Mouse (Mus musculus) adrenal gland, adult 18-20 months (tissue): ENCODE data around the gene Amot. TPM values are rescaled to one million over a fixed set of nuclear protein-coding genes. Genes with fewer than 3 reads are reported as not detected.

ENCODE experiments used
- DNase-seq, 2 experiments: peaks; one replicate each; pipeline ENCODE4 v3.0.0; 2021 to 2022; ENCODE audit warnings: low spot score in 2 of 2
- long read RNA-seq, 2 experiments: library from polyadenylated mRNA; stranded (forward); transcript quantifications; one replicate each; pipeline ENCODE4 v2.0.0; 2021
- total RNA-seq, 2 experiments: library from RNA; stranded (reverse); gene quantifications; 1 replicate in 1 of 2; 2 replicates in 1 of 2; pipeline ENCODE4 v1.2.3; 2021

Amot gene
- 1 to 10 TPM; 5.2 to 5.6 TPM for total RNA-seq
- long read RNA-seq, experiment 1, result 0 reads
- long read RNA-seq, experiment 2, partial matches to known transcripts, result 0 of 2 reads
- long read RNA-seq, experiment 2, other reads (novel, unspliced or antisense), result 2 of 2 reads

GRCm38 (mm10) chrX:145504717-145505415 is at the start of gene Amot:
Amot (minus strand) TSS chrX:145505181.
- peak; percentile 75 to 81 for DNase-seq

DNA sequence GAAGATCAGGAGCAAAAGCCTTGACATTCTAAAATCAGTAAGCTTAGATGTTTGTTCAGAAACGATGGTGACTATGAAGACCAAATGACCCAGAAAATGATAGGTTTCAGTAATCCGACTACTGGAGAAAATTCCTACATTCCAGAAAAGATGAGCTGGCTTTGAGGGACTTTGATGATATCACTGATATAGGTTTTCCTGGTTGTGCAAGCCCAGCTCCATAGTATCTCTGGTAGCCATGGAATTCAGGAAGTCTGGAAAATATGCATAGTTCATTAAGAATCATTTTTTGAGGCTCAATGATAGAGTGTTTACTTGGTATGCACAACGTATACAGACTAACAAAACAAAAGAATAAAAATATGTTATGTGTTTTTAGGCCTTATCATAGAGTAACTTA is 40.1 kb upstream of the Amot start:
- DNase-seq, result no peak

- no peak for DNase-seq
Observed at GRCm38 (mm10) chrX:145543602-145544490, 38.9 kb upstream of the Amot start.

DNA sequence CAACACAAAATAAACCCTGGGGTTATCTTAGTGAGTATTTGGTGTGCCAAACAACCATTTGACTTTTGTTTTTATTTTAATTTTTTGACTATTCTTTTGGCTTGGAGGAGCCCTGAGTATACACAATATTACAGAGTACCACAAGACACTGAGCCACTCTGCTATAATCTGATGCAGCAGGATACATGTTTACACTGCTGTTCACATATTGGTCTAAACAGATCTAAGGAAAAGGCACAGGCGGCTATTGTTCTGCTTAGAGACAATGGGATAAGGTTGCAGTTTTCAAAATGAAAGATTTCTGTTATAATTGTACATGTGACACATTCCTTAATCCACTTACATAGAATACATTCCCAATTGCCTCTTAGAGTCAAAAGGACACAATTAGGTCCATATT is 36.1 kb upstream of the Amot start:
- DNase-seq, result no peak

- DNase-seq, result no peak
Observed at GRCm38 (mm10) chrX:145540321-145540720, 35.3 kb upstream of the Amot start.

- no peak for DNase-seq
Observed at GRCm38 (mm10) chrX:145529602-145530001, 24.6 kb upstream of the Amot start.

GRCm38 (mm10) chrX:145516322-145517066 is 11.5 kb upstream of the Amot start:
- DNase-seq, result no peak

- DNase-seq, result no peak
Observed at GRCm38 (mm10) chrX:145515498-145516158, 10.6 kb upstream of the Amot start.

GRCm38 (mm10) chrX:145510675-145511074 is 5.7 kb upstream of the Amot start:
- no peak for DNase-seq

GRCm38 (mm10) chrX:145505457-145506201 is 648 bp upstream of the Amot start:
- peak; percentile 36 to 49 for DNase-seq

GRCm38 (mm10) chrX:145501666-145502355 is 3.2 kb downstream of the Amot start:
- DNase-seq, result no peak

DNA sequence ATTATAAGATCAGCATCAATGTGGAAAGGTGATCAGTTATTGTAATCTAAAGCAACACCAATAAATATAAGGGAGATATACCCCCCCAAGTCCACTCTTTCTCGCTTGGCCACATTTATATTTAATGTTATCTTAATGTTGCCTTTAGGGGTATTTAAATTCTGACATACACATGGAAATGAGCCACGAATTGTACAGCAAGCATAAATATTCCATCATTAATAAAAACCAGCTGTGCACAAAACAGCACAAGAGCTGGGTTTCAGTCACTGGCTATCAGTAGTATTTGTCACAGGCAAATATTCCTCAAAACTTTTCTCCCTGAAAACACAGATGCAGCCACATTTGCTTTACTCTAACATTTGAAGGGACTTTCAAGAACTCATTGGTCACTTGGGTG is 5.9 kb downstream of the Amot start:
- no peak for DNase-seq

DNA sequence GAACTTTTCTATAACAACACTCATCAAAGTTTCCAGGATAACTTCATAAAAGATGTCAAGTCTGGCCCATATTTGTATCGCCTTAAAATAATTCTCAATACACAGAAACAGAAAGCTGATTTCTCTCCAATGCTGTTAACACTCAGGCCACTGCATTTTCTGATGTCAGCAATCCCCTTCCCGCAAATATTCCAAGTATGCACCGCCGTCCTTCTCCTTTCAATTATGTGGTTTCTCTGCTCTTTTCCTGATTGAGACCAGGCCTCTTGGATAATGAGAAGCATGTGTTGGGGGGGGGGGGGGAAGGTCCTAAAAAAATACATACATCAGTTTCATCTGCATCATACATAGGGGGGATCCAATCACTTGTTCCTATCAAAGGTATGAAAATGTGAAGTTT is 6.3 kb downstream of the Amot start:
- no peak for DNase-seq

DNA sequence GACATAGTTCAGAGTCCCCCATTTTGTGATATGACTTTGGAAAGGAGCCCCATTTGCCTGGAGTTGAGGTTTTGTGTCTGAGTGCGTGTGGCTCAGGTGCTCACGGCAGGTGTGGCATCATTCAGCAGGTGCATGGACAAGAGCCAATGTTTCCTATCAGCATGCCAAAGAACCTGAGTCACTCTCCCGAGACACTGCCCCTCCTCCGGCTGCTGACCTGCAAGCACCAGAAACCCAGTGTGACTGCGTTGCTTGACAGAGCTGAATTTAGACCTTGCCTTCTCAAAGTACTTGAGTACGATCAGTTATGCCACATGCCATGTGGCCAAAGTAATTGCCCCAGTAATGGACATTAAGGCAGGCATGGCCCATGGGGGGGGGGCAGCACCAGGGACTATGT is 7.5 kb downstream of the Amot start:
- DNase-seq, result no peak

GRCm38 (mm10) chrX:145495381-145495780 is 9.6 kb downstream of the Amot start:
- no peak for DNase-seq

DNA sequence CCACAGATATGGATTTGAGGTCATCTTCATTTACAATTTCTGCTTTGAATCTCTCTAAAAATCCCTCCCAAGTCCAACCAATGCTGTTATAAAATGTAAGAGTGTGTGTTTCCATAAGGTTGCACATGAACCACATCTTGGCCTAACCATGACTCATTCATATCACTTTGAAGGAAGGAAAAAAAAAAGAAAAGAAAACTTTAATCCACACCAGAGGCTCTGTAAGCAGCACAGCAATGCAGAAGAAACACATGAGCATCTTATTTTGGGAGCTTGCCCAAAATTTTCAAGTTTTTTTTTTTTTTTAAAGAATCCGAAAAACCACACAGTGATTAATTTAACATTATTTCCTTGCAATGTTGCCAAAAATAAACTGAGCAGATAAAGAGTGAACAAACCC is 14.2 kb downstream of the Amot start:
- DNase-seq, result no peak

GRCm38 (mm10) chrX:145490417-145490816 is 14.6 kb downstream of the Amot start:
- no peak for DNase-seq

DNA sequence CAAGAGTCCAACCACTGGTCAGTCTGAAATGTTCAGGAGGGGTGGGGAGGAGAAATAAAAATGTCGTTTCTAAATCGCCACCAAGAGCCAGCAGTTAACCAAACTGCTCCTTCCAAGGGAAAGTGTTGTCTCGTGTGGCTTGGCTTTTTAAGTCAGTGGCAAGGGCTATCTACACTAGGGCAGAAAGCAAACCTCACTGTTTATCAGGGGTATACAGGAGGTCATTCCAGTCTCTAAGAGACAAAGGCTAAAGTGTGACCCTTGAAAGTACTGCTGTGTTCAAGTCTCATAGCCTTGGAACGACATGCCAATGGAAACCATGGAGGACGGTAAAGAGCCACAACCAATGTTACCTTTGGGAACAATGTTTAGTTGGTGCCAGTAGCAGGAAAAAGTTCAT is 15.0 kb downstream of the Amot start:
- DNase-seq, result no peak

GRCm38 (mm10) chrX:145485495-145485894 is 19.5 kb downstream of the Amot start:
- DNase-seq, result no peak
